Mouse (Mus musculus) fibroblast of lung, adult 2 months (primary cell): ENCODE data around the gene Gm9833.

Experiments
- DNase-seq: peaks from one replicate; pipeline ENCODE4 v3.0.0-alpha.2; 2011; ENCODE audit warnings: low read depth

Gene Gm9833

GRCm38 (mm10) chr3:10121956-10122739 lies 34.2 kb downstream of the Gm9833 start:
- peak; percentile 57 for DNase-seq

- DNase-seq: no peak
These were observed 35.7 kb downstream of the Gm9833 start for GRCm38 (mm10) chr3:10123615-10124014.

GRCm38 (mm10) chr3:10124071-10124470 lies 36.2 kb downstream of the Gm9833 start:
- DNase-seq: no peak

- peak; percentile 28 for DNase-seq
These were observed 37.4 kb downstream of the Gm9833 start for GRCm38 (mm10) chr3:10125301-10125700.

- DNase-seq: no peak
These were observed 38.1 kb downstream of the Gm9833 start for GRCm38 (mm10) chr3:10126036-10126435.

- DNase-seq: no peak
These were observed 38.6 kb downstream of the Gm9833 start for GRCm38 (mm10) chr3:10126502-10126901.

- DNase-seq: no peak
These were observed 39.0 kb downstream of the Gm9833 start for GRCm38 (mm10) chr3:10126952-10127351.

GRCm38 (mm10) chr3:10127505-10127904 lies 39.6 kb downstream of the Gm9833 start:
- DNase-seq: no peak
